Mouse (Mus musculus) embryonic facial prominence, embryonic 15.5 days (tissue): ENCODE measurements around the gene H3f3a. TPM values are rescaled to one million over a fixed set of nuclear protein-coding genes. Genes with fewer than 3 reads are reported as not detected.

Source experiments
- ATAC-seq: fragments of 200-750 bp; cut with Nextera tagmentation; 2 replicates; pipeline ENCODE4 v1.8.0; 2017; ENCODE audit warnings: low read depth, moderate TSS enrichment; ENCODE audit not compliant: insufficient number of reproducible peaks, low FRiP score, low TSS enrichment
- H3K27ac ChIP-seq: fragments of 300-500 bp; sonication (generic); replicated peaks from 2 replicates; pipeline ENCODE4 v1.5.1; 2015; ENCODE audit warnings: mild to moderate bottlenecking, inconsistent platforms
- H3K27me3 ChIP-seq: fragments of 300-500 bp; sonication (generic); 2 replicates; pipeline ENCODE4 v1.6.1; 2015; ENCODE audit warnings: inconsistent platforms
- H3K36me3 ChIP-seq: fragments of 300-500 bp; sonication (generic); 2 replicates; pipeline ENCODE4 v1.6.1; 2015; ENCODE audit warnings: mild to moderate bottlenecking, inconsistent platforms
- H3K4me1 ChIP-seq: fragments of 300-500 bp; sonication (generic); 2 replicates; pipeline ENCODE4 v1.6.1; 2015; ENCODE audit warnings: inconsistent platforms
- H3K4me2 ChIP-seq: fragments of 300-500 bp; sonication (generic); replicated peaks from 2 replicates; pipeline ENCODE4 v1.6.1; 2015; ENCODE audit warnings: mild to moderate bottlenecking, inconsistent platforms
- H3K4me3 ChIP-seq: fragments of 300-500 bp; sonication (generic); replicated peaks from 2 replicates; pipeline ENCODE4 v1.5.1; 2015; ENCODE audit warnings: mild to moderate bottlenecking, inconsistent platforms
- H3K9ac ChIP-seq: fragments of 300-500 bp; sonication (generic); 2 replicates; pipeline ENCODE4 v1.6.1; 2015; ENCODE audit warnings: inconsistent platforms
- H3K9me3 ChIP-seq: fragments of 300-500 bp; sonication (generic); replicated peaks from 2 replicates; pipeline ENCODE4 v1.6.1; 2016; ENCODE audit warnings: inconsistent platforms
- WGBS: fragments of 180-500 bp; shearing (Covaris S2); methylation state at CpG from one replicate; pipeline ENCODE4 v1.1.7; 2015; 5-methylcytosine and 5-hydroxymethylcytosine counted together
- polyA plus RNA-seq: library from polyadenylated mRNA; unstranded; fragments of >200 nt; fragmentation: Nextera tagmentation; extraction: Ambion mirVana; gene quantifications from 2 replicates; pipeline ENCODE4 v1.2.1, GENCODE M21; 2015

H3f3a gene
- polyA plus RNA-seq, 1 experiment from 2014 or later = 2,695 TPM

- Histone ChIP-seq H3K9me3 (no peaks in the 10 kb centered on the region), H3K27ac (no peak overlapping the region), H3K4me2 (no peak overlapping the region), H3K4me3 (no peak overlapping the region), H3K36me3 (no peaks in the 10 kb centered on the region), H3K27me3 (no peaks in the 10 kb centered on the region), H3K9ac (no peak overlapping the region), H3K4me1 (peaks cover under 1% of the 10 kb centered on the region; the same call in 1 of the 2 replicates)
- WGBS = 78% methylated on average over 6 of the region's 6 CpGs
- ATAC-seq = no peak
Observed at GRCm38 (mm10) chr1:180821101-180821500, 7.4 kb upstream of the H3f3a start.

GRCm38 (mm10) chr1:180818000-180818399 is 4.3 kb upstream of the H3f3a start:
- Histone ChIP-seq H3K27ac (no peak overlapping the region), H3K4me3 (no peak overlapping the region), H3K27me3 (no peaks in the 10 kb centered on the region), H3K4me2 (no peak overlapping the region), H3K9ac (no peak overlapping the region), H3K4me1 (peaks cover 19% of the 10 kb centered on the region), H3K36me3 (no peaks in the 10 kb centered on the region), H3K9me3 (no peaks in the 10 kb centered on the region)
- ATAC-seq = no peak
- 72% methylated on average over 2 of the region's 2 CpGs for WGBS

GRCm38 (mm10) chr1:180815371-180816024 is 1.8 kb upstream of the H3f3a start:
- no peaks in the 10 kb centered on the region; the same call in 1 of the 2 replicates for H3K36me3 ChIP-seq
- H3K9me3 ChIP-seq = no peaks in the 10 kb centered on the region
- H3K9ac ChIP-seq = no peak overlapping the region
- H3K27ac ChIP-seq = peak overlapping the region; percentile 99
- 0 out of 2 replicates have a peak overlapping the region, but pooled peaks have one; percentile 1 for H3K4me3 ChIP-seq
- H3K4me2 ChIP-seq = peak overlapping the region; percentile 25; the same call in 1 of the 2 replicates
- peaks cover 23% of the 10 kb centered on the region for H3K4me1 ChIP-seq
- ATAC-seq = no peak
- WGBS = 30% methylated on average over 12 of the region's 12 CpGs
- no peaks in the 10 kb centered on the region for H3K27me3 ChIP-seq

- peak; percentile 96 for ATAC-seq
- Histone ChIP-seq H3K27me3 (no peaks in the 10 kb centered on the region), H3K27ac (peak overlapping the region; percentile 100), H3K4me1 (peaks cover 31% of the 10 kb centered on the region), H3K4me2 (peak overlapping the region; percentile 64), H3K9ac (peak overlapping the region; percentile 99), H3K36me3 (peaks cover 14% of the 10 kb centered on the region), H3K4me3 (peak overlapping the region; percentile 78), H3K9me3 (no peaks in the 10 kb centered on the region)
- WGBS = 1% methylated on average over 61 of the region's 65 CpGs
Observed at GRCm38 (mm10) chr1:180813409-180813884, 296 bp downstream of the H3f3a start.

- Histone ChIP-seq H3K27ac (peak overlapping the region; percentile 100), H3K4me2 (peak overlapping the region; percentile 49), H3K36me3 (peaks cover 19% of the 10 kb centered on the region), H3K27me3 (no peaks in the 10 kb centered on the region), H3K4me3 (peak overlapping the region; percentile 78), H3K4me1 (peaks cover 36% of the 10 kb centered on the region), H3K9me3 (no peaks in the 10 kb centered on the region), H3K9ac (peak overlapping the region; percentile 99)
- under 1% methylated on average over 65 of the region's 71 CpGs for WGBS
- peak; percentile 16 for ATAC-seq
Observed at GRCm38 (mm10) chr1:180812463-180813408, 1.0 kb downstream of the H3f3a start.

DNA sequence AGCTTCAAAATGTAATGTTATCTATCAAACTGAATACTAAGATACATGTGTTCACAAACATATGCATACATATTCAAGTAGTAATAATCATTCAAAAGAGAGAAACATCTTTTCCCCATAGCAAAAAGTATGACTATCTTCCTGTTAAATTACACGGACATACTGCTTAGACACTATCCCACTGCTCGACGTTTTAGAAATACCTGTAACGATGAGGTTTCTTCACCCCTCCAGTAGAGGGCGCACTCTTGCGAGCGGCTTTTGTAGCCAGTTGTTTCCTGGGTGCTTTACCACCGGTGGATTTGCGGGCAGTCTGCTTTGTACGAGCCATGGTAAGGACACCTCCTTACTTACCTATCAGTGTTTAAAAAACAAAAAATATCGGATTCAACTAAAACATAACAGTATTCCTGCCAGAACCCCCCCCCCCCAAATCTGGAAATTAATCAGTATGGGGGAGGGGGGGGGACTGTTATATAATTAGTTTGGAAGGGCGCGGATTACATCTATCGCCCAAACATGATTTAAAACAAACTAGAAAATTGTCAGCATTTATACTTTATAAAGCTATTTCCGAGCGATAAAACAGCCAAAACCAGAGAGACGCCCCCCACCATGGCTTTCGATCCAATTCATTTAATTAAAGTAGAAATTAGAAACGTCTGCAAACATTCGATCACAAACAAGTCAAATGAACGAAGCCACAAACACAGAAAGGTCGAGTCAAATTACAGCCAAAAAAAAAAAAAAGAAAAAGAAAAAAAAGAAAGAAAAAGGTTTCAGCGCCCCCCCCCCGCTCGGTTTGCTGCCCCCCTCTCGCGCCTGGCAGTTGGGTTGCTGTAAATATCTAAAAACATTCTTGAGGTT is 1.9 kb downstream of the H3f3a start:
- peak overlapping the region; percentile 78 for H3K4me3 ChIP-seq
- H3K9me3 ChIP-seq = no peaks in the 10 kb centered on the region
- H3K27me3 ChIP-seq = no peaks in the 10 kb centered on the region
- H3K4me1 ChIP-seq = peaks cover 43% of the 10 kb centered on the region
- H3K36me3 ChIP-seq = peaks cover 28% of the 10 kb centered on the region
- H3K9ac ChIP-seq = peak overlapping the region; percentile 99
- 2% methylated on average over 27 of the region's 27 CpGs for whole genome bisulfite sequencing
- no peak for ATAC-seq
- H3K4me2 ChIP-seq = peak overlapping the region; percentile 49
- H3K27ac ChIP-seq = peak overlapping the region; percentile 100

GRCm38 (mm10) chr1:180810976-180811375 is 2.8 kb downstream of the H3f3a start:
- no peak overlapping the region for H3K27ac ChIP-seq
- no peak overlapping the region for H3K9ac ChIP-seq
- peaks cover 45% of the 10 kb centered on the region for H3K4me1 ChIP-seq
- no peaks in the 10 kb centered on the region for H3K9me3 ChIP-seq
- H3K36me3 ChIP-seq = peaks cover 37% of the 10 kb centered on the region
- no peak for ATAC-seq
- no peaks in the 10 kb centered on the region for H3K27me3 ChIP-seq
- peak overlapping the region; percentile 78 for H3K4me3 ChIP-seq
- peak overlapping the region; percentile 49 for H3K4me2 ChIP-seq
- WGBS = 49% methylated on average over 7 of the region's 7 CpGs

DNA sequence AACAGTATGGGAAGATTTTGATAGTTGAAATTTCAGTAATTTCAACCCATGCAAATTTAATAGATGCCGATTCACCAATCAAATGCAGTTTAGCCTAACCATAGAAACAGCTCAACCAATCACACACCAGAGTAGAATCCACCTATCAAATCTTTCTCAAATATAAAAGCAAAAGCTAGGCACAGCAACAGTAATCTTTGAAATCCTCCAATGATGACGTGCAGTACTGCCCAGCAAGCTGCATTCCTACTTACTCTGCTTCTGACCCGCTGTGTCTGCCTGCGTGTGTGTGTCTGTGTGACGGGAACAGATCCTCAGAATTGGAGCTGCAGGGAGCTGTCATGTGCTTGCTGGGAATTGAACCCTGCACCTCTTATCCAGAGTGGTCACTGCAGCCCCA is 4.9 kb downstream of the H3f3a start:
- 69% methylated on average over 5 of the region's 5 CpGs for WGBS
- ATAC-seq = no peak
- no peak overlapping the region for H3K4me3 ChIP-seq

GRCm38 (mm10) chr1:180803881-180804280 is 9.9 kb downstream of the H3f3a start:
- Histone ChIP-seq H3K36me3 (peaks cover 76% of the 10 kb centered on the region), H3K27me3 (no peaks in the 10 kb centered on the region), H3K9me3 (no peaks in the 10 kb centered on the region), H3K9ac (no peak overlapping the region), H3K4me1 (peaks cover 16% of the 10 kb centered on the region; the same call in 1 of the 2 replicates), H3K4me2 (no peak overlapping the region), H3K27ac (no peak overlapping the region), H3K4me3 (no peak overlapping the region)
- no peak for ATAC-seq
- 90% methylated on average over 6 of the region's 6 CpGs for WGBS

More for the DNA sequence above, 4.9 kb downstream of the H3f3a start:
- Histone ChIP-seq H3K27ac (no peak overlapping the region), H3K4me1 (peaks cover 28% of the 10 kb centered on the region), H3K9ac (no peak overlapping the region), H3K36me3 (peaks cover 58% of the 10 kb centered on the region), H3K9me3 (no peaks in the 10 kb centered on the region), H3K27me3 (no peaks in the 10 kb centered on the region), H3K4me2 (no peak overlapping the region)

- no peak overlapping the region for H3K4me2 ChIP-seq
- no peak for ATAC-seq
- H3K27ac ChIP-seq = no peak overlapping the region
- H3K9me3 ChIP-seq = no peaks in the 10 kb centered on the region
- no peaks in the 10 kb centered on the region for H3K27me3 ChIP-seq
- no peak overlapping the region for H3K9ac ChIP-seq
- H3K4me3 ChIP-seq = no peak overlapping the region
- WGBS = 79% methylated on average over 3 of the region's 3 CpGs
- H3K4me1 ChIP-seq = 0 out of 2 replicates have a peak, but pooled peaks cover under 1% of the 10 kb centered on the region
- peaks cover 56% of the 10 kb centered on the region for H3K36me3 ChIP-seq
Observed at GRCm38 (mm10) chr1:180801466-180801994, 12.2 kb downstream of the H3f3a start.
